Mouse (Mus musculus) retina, adult 2 months (tissue): ENCODE measurements around the gene Cnfn.
"Not testable (repeated sequence)": the region's sequence is repeated elsewhere in the genome, so short reads cannot be mapped to it uniquely, and the experiment has no call there.

ENCODE experiments used
- DNase-seq: peaks from one replicate; pipeline ENCODE4 v3.0.0-alpha.2; 2012; ENCODE audit warnings: low read depth, low spot score

The Cnfn gene

GRCm38 (mm10) chr7:25365937-25366625 lies 3.4 kb downstream of the Cnfn start:
- DNase-seq: no peak

GRCm38 (mm10) chr7:25363632-25364031 lies 5.9 kb downstream of the Cnfn start:
- DNase-seq: no peak

- no peak for DNase-seq
These were observed 6.4 kb downstream of the Cnfn start for GRCm38 (mm10) chr7:25363151-25363550.

GRCm38 (mm10) chr7:25358721-25359206 lies 10.8 kb downstream of the Cnfn start:
- DNase-seq: peak; percentile 15

- no peak for DNase-seq
These were observed 20.7 kb downstream of the Cnfn start for GRCm38 (mm10) chr7:25348861-25349260.

GRCm38 (mm10) chr7:25341000-25341784 lies 28.3 kb downstream of the Cnfn start:
- no peak for DNase-seq

- DNase-seq: no peak
These were observed 30.2 kb downstream of the Cnfn start for GRCm38 (mm10) chr7:25339329-25339728.

- no peak for DNase-seq
These were observed 35.1 kb downstream of the Cnfn start for GRCm38 (mm10) chr7:25334472-25334871.

- peak; percentile 61 for DNase-seq
These were observed 35.8 kb downstream of the Cnfn start for GRCm38 (mm10) chr7:25333596-25334307.

- no peak for DNase-seq
These were observed 43.3 kb downstream of the Cnfn start for GRCm38 (mm10) chr7:25326233-25326632.

GRCm38 (mm10) chr7:25325431-25325830 lies 44.1 kb downstream of the Cnfn start:
- not testable (repeated sequence) for DNase-seq

GRCm38 (mm10) chr7:25323219-25323618 lies 46.3 kb downstream of the Cnfn start:
- DNase-seq: no peak

- no peak for DNase-seq
These were observed 47.5 kb downstream of the Cnfn start for GRCm38 (mm10) chr7:25322058-25322484.
